Mouse (Mus musculus) erythroid progenitor cell, adult 5-6 weeks (primary cell): Measurements from ENCODE around the gene Acot13. TPM values are rescaled to one million over a fixed set of nuclear protein-coding genes. Genes with fewer than 3 reads are reported as not detected.
"Not testable (repeated sequence)": the region's sequence is repeated elsewhere in the genome, so short reads cannot be mapped to it uniquely, and the experiment has no call there.

Source experiments
- ATAC-seq: replicated peaks from 2 replicates; pipeline ENCODE4 v1.8.0; 2016; ENCODE audit warnings: moderate number of reproducible peaks, mild to moderate bottlenecking, moderate TSS enrichment, inconsistent platforms; ENCODE audit not compliant: poor library complexity, low FRiP score, severe bottlenecking
- total RNA-seq, 2 experiments: library from RNA; stranded (forward) in 1 of 2; stranded (reverse) in 1 of 2; fragments of 150-400 nt in 1 of 2; fragments of 186-747, 209-891 nt in 1 of 2; gene quantifications; 2 replicates each; pipeline versions ENCODE4 v1.2.3 to v1.2.4; 2015 to 2017; ENCODE audit warnings: low replicate concordance in 2 of 2

The Acot13 gene
- total RNA-seq, 2 experiments from 2014 or later = 18.0 to 26.2 TPM

DNA sequence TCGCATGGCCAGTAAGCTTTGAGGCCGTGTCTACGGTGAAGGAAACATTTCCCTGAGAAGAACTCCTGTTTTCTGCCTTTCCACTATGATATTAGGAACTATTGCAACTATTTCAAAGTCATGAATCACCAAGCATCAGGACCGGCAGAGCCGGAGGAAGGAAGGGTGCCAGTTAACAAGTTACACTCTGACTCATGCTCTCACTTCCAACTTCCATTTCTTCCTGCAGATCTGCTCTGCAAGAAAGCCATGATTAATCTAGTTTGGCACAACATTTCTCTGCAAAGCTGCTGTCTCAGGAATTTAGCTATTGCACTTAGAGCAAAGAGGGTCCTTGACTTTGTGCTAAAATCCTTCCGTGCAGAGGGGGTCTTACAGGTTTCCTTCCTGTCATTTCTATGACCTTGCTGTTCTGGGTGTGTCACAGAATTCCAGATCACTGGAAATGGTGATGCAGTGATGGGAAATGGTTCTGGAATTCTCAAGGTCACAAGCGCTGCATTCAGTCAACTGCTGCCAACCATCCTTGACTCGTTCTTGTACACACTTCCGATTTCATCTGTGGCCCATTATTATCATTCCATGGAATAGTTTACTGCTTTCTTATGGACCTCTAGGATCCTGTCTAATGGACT is 38.8 kb downstream of the Acot13 start:
- ATAC-seq = no peak

DNA sequence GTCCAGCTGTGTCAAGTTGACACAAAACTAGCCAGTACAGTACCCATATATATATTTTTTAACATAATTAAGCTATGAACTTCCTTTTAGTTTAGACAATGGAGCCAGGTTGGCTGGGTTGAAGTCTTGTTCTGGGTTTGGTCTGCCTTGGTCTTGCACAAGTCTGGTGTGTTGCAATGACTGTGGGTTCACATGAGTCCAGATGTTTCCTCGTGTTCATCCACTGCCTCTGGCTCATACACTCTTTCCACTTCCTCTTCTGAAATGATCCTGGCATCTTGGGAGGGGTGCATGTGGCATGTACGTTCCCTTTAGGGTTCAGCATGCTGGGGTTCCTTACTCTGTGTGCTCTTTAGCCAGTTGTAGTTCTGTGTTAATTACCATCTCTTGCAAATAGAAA is 40.0 kb downstream of the Acot13 start:
- ATAC-seq = no peak

DNA sequence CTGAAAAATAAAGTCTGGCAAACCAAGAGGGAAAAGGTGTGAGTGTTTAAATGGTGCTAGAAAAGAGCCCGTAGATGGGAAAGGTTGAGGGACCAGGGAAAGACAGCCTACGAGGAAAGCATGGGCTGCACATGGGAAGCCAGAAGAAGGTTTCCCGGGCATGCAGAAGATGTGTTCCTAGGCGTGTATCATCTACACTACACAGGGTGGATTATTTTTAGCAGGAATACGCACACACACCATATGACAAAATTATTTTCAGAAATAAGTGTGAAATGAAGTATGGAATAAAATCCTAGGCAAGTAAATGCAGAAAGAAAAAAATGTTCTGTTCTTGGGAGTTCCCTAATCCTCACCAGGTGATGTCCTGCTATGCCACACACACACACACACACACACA is 43.9 kb downstream of the Acot13 start:
- no peak for ATAC-seq

DNA sequence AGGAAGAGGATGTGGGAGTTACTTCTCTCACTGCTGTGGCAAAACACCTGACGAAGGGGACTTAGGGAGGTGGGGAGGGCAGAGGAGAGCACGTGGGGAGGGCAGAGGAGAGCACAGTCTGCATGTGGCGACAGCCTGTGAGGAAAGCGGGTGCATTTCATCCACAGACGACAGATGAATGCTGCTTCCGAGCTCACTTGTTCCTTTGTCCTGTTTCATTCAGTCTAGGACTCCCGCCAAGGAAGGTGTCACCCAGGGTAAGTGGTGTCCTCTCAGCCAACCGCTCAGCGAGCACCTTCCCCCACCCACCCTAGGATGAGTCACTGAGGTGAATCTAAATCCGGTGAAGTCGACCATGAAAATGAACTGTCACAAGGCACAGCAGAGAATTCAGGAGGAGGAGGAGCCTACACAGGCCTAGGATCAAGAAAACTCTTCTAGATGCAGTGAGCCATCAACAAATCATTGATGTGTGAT is 45.3 kb downstream of the Acot13 start:
- no peak for ATAC-seq

DNA sequence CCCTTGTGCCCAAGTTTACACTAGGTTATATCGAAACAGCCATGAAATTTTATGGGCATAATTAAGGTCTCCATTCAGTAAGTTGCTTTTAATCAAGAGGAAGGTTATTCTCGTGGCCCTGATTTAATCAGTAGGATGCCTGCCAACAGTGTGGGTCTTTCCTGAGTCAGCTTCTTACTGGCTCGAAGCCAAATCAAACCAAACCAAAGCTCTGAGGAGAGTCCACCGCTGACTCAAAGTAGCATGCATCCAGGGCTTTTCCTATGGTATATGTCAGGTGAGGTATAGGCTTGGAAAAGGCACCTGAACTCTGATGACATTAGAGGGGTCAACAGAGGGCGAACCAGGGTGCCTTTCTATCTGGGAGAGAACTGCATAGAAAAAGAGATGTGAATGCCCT is 49.4 kb downstream of the Acot13 start:
- no peak for ATAC-seq

DNA sequence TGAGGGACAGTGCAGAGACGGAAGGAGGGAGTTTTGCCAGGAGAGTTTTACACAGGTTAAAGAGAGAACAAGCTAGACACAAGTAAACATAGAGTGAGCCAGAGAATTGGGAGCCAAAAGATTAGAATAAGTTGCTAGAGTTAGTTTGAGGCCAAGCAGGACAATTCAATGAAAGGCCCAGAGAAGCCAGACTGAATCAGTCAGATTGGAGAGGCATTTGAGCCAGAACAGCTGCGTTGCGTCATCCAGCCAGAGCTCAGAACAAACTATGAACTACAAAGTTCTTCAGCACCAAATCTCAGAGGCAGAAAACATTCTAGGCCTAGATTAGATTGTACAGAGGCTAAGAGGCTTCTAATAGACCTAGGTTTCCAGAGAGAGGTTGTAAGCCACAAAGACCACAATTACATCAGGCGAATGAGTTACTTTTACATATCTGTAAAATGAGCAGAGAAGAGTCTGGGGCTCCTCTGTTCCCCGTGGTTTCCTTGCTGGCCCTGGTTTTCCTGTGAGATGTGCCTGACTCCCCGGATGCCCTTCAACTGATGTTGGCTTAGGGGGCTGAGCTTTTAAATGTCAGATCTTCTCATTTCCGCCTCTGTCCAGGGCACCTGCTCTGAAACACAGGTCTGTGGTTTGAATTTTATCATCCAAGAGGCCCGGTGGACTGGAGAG is 52.5 kb downstream of the Acot13 start:
- ATAC-seq = no peak

DNA sequence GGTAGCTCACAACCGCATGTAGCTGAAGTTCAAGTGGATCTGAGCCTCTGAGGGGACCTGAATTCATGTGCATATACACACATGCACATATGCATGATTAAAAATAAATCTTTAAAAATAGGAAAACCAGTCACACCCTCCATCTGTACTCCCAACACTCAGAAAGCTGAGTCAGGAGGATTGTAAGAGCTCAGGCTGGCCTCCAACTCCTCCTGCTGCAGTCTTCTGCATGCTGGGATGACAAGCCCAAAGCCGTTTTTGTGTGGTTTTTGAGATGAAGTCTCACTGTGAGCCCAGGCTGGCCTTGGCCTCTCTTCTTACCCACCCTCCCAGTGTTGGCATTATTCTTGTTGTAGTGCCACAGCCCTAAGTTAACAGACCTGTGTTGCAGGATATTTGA is 53.3 kb downstream of the Acot13 start:
- no peak for ATAC-seq

DNA sequence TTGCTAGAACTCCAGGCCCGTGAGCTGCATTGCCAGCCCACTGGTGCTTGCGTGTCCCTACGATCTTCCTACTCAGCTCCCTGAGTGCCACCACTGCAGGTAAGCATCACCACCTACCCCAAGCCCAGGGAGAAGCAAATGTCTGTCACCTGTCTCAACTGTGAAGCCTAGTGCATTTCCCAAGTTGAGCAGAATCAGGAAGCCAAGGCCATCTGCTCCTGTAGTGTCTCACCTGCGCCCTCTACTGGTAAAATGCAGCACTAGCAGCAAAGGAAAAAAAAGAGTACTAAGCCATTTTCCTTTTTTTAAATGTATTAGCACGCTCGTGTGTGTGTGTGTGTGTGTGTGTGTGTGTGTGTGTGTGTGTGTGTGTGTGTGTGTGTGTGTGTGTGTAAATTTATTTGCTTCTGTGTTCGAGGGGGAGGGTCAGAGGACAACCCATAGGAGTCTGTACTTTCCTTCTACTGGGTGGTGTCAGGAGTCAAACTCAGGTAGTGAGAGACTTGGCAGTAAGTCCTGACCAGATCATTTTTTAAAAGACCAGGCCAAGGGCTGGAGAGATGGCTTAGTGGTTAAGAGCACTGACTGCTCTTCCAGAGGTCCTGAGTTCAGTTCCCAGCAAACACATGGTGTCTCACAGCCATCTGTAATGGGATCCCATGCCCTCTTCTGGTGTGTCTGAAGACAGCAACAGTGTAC is 55.0 kb downstream of the Acot13 start:
- peak; percentile 77 for ATAC-seq

DNA sequence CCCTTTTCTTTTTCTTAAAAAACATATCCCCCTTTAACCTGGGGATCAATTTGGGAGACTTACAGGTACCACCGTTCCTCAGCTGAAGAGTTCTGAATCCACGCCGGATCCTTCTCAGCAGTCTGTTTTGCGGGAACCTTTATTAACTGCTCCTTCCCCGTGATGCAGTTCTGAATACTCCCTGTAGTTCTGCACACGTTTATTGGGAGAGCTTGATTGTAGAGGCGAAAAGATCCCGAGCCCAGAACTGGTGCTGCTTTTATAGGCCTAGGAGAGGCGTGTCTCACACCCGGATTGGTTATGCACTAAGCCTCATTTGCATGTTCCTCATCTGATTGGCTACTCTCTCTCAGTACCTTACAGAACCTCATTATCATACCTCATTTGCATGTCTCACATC is 59.9 kb downstream of the Acot13 start:
- not testable (repeated sequence) for ATAC-seq

Other genes with a start within 250 kb of the Acot13 start
- gene Ripor2, start 249.4 kb downstream of the Acot13 start, total RNA-seq (2015; ENCODE audit: low replicate concordance) = 15.5 and 26.3 TPM in 2 replicates
- gene Ripor2, start 249.4 kb downstream of the Acot13 start, total RNA-seq (2017; ENCODE audit: low replicate concordance) = 7.1 and 19.1 TPM in 2 replicates
- gene Armh2, start 90.3 kb downstream of the Acot13 start, total RNA-seq (2015; ENCODE audit: low replicate concordance) = not detected in 2 replicates
- not detected in 2 replicates for gene Armh2, start 90.3 kb downstream of the Acot13 start, total RNA-seq (2017; ENCODE audit: low replicate concordance)
- 289 and 378 TPM in 2 replicates for gene Gmnn, start 69.6 kb downstream of the Acot13 start, total RNA-seq (2015; ENCODE audit: low replicate concordance)
- gene Gmnn, start 69.6 kb downstream of the Acot13 start, total RNA-seq (2017; ENCODE audit: low replicate concordance) = 180 and 322 TPM in 2 replicates
- 101 and 125 TPM in 2 replicates for gene BC005537, start 29.9 kb downstream of the Acot13 start, total RNA-seq (2015; ENCODE audit: low replicate concordance)
- gene BC005537, start 29.9 kb downstream of the Acot13 start, total RNA-seq (2017; ENCODE audit: low replicate concordance) = 68.5 and 78.0 TPM in 2 replicates
- gene Tdp2, start 139 bp upstream of the Acot13 start, total RNA-seq (2015; ENCODE audit: low replicate concordance) = 40.0 and 51.6 TPM in 2 replicates
- 22.4 and 54.9 TPM in 2 replicates for gene Tdp2, start 139 bp upstream of the Acot13 start, total RNA-seq (2017; ENCODE audit: low replicate concordance)
- not detected in 2 replicates for gene D130043K22Rik, start 13.6 kb upstream of the Acot13 start, total RNA-seq (2015; ENCODE audit: low replicate concordance)
- not detected in 2 replicates for gene D130043K22Rik, start 13.6 kb upstream of the Acot13 start, total RNA-seq (2017; ENCODE audit: low replicate concordance)
- gene Aldh5a1, start 106.1 kb upstream of the Acot13 start, total RNA-seq (2015; ENCODE audit: low replicate concordance) = not detected in 2 replicates
- 0.13 TPM in 1 of 2 replicates, not detected in the other for gene Aldh5a1, start 106.1 kb upstream of the Acot13 start, total RNA-seq (2017; ENCODE audit: low replicate concordance)
- gene Gpld1, start 111.6 kb upstream of the Acot13 start, total RNA-seq (2015; ENCODE audit: low replicate concordance) = not detected in 2 replicates
- gene Gpld1, start 111.6 kb upstream of the Acot13 start, total RNA-seq (2017; ENCODE audit: low replicate concordance) = 0.77 TPM in 1 of 2 replicates, not detected in the other
- 10.8 and 12.6 TPM in 2 replicates for gene Mrs2, start 188.8 kb upstream of the Acot13 start, total RNA-seq (2015; ENCODE audit: low replicate concordance)
- 7.3 and 8.7 TPM in 2 replicates for gene Mrs2, start 188.8 kb upstream of the Acot13 start, total RNA-seq (2017; ENCODE audit: low replicate concordance)
- not detected in 2 replicates for gene Dcdc2a, start 224.5 kb upstream of the Acot13 start, total RNA-seq (2015; ENCODE audit: low replicate concordance)
- not detected in 2 replicates for gene Dcdc2a, start 224.5 kb upstream of the Acot13 start, total RNA-seq (2017; ENCODE audit: low replicate concordance)